Mouse (Mus musculus): ENCODE measurements at regions not wholly inside any gene's neighbourhood (a gene's known extent, or its start where the extent isn't known, plus 50 kb on each side); places are given as distances from the start of the nearest gene placed in this dataset.

DNA sequence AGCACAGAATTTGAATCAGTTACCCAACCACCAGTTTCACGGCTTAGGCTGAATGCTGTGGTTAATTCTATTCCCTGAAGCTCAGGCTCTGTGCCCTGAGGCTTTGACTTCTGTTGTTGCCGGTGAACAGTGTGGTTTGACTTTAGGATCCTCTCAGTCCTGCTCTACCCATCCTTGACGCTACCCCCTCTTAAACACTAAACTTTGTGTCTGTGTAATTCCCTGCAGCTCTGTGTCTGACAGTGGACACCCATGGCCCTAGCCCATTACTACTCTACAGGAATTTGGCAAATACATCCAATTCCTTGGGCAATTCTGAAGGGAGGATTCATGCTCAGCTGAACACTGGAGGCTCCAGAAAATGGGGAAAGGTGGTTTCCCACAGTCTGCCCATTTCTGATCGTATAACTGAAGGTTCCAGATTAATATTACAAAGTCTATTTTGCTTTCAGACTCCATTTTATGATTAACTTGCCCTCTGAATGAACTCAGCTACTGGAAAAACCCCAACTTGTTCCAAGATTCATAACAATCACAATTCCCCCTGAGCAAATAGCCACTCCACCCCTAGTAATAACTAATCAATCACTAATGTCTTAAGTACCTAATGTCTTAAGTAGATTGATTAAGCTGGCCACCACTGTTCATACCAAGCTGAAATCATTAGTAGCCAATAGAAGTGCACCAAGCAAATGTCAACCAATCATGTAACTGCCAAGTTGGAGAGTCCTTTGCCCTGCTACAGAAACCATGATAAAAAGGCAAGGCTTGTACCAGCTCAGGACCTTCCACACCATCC is 182.6 kb downstream of the Ice1 start:
- TF ChIP-seq CTCF (IDR thresholded peaks at IDR 0.05) = no peak
- intact Hi-C loops (cut with DNase I) = no loop called here
- DNase-seq = no peak
- Histone ChIP-seq H3K27ac (no peak overlapping the region), H3K4me3 (no peak overlapping the region)

DNA sequence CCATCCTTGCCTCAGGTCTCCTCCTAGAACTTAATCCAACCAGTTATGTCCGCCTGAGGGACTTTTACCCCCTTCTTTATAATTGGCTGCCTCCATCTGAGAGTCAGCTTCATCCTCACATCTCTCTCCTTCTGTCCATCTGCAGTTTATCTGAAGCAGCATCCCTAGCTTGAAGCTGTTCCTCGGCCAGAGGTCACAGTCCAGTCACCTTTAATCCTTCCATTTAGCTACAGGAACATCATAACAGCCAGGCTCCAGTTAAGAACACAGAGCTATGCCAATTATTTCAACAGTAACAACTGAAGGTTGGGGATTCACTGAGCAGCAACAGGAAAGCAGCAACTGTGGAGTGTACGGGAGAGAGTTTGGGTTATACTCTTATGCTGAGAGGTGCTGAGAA is 179.0 kb downstream of the Ice1 start:
- intact Hi-C loops (cut with DNase I) = no loop called here
- Histone ChIP-seq H3K4me3 (no peak overlapping the region), H3K27ac (no peak overlapping the region)
- no peak for TF ChIP-seq CTCF (IDR thresholded peaks at IDR 0.05)
- no peak for DNase-seq

DNA sequence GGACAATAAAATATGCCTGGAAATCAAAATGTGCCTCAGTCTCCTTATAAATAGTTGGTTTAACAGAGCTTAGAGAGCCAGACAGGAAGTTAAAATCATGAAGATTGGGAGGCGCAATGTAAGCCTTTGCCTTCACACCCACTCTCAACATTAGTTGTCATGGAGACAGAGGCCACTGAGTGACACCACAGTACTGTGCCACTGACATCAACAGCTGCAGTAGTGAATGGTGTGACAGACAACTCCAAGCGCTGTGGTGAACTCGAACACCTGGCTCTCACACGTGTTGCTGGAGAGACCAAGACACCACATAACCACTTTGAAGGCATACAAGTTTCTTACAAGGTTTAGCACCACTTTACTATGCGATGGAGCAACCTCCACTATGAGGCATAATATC is 172.4 kb downstream of the Ice1 start:
- DNase-seq = no peak
- Histone ChIP-seq H3K4me3 (no peak overlapping the region), H3K27ac (no peak overlapping the region)
- intact Hi-C loops (cut with DNase I) = no loop called here
- no peak for TF ChIP-seq CTCF (IDR thresholded peaks at IDR 0.05)

DNA sequence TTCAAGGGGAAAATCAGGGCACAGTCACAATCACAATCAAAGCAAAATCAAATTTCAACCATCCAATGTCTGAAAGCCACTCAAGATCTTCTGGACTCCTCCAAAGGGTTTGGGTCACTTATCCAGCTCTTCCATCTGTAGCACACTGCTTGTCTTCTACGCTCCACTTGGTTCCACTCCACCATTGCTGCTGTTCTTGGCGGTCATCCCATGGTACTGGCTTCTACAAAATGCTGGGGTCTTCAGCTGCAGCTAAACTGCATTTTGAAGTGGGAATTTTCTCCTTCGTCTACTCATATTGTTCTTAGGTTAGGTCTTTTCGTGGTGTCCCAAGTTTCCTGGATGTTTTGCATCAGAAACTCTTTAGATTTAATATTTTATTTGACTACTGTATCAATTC is 162.7 kb downstream of the Ice1 start:
- Histone ChIP-seq H3K27ac (no peak overlapping the region), H3K4me3 (no peak overlapping the region)
- intact Hi-C loops (cut with DNase I) = no loop called here
- no peak for DNase-seq
- no peak for TF ChIP-seq CTCF (IDR thresholded peaks at IDR 0.05)

DNA sequence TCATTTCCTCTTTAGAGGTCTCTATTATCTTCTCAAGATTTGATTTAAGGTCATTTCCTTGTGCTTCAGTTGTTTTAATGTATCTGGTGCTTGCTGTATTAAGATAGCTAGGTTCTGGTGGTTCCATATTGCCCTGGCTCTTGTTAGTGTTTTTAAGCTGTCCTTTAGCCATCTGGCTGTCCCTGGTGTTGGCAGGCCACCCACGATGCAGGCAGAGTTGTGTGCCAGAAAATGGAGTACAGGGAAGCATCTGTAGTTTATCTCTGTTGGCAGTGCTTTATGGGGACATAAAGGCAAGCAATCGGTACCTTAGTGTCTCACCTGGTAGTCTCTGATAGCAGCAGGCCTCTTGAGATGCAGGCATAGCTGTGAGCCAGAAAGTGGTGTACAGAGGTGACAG is 162.1 kb downstream of the Ice1 start:
- TF ChIP-seq CTCF (IDR thresholded peaks at IDR 0.05) = no peak
- Histone ChIP-seq H3K27ac (no peak overlapping the region), H3K4me3 (no peak overlapping the region)
- no peak for DNase-seq
- intact Hi-C loops (cut with DNase I) = no loop called here

DNA sequence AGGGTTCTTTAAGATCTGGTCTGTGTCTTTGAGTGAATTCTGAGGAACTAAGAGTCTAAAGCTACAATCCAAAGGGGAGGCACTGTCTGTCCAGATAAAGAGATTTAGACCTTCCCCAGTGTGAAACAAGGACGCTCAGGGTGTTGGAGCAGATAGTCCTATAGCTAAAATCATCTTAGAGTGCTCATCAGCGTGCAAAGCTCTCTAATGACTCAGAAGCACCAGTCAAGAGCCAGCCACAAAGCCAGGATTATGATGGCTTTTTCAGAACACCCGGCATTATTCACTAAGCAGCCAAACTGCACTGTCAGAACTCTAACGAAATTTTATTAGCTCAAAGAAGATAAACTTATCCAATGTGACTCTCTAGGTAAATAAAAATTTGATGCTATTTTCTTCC is 138.1 kb downstream of the Ice1 start:
- TF ChIP-seq CTCF (IDR thresholded peaks at IDR 0.05) = no peak
- intact Hi-C loops (cut with DNase I) = no loop called here

More for the DNA sequence above, 138.1 kb downstream of the Ice1 start:
- Histone ChIP-seq H3K27ac (no peak overlapping the region), H3K4me3 (no peak overlapping the region)
- DNase-seq = no peak

Data from gastrocnemius, adult 2 months (tissue).